Mouse (Mus musculus) lung, embryonic 15.5 days (tissue): ENCODE data around the gene Grk5. TPM values are rescaled to one million over a fixed set of nuclear protein-coding genes. Genes with fewer than 3 reads are reported as not detected.

Experiments used
- ATAC-seq: fragments of 200-750 bp; cut with Nextera tagmentation; 2 replicates; pipeline ENCODE4 v1.8.0; 2017; ENCODE audit warnings: moderate number of reproducible peaks, borderline replicate concordance; ENCODE audit not compliant: low FRiP score, low TSS enrichment; ENCODE audit errors: extremely low read depth
- H3K27ac ChIP-seq: fragments of 300-500 bp; sonication (generic); 2 replicates; pipeline ENCODE4 v1.5.1; 2015; ENCODE audit warnings: moderate library complexity, mild to moderate bottlenecking, inconsistent platforms
- H3K27me3 ChIP-seq: fragments of 300-500 bp; sonication (generic); 2 replicates; pipeline ENCODE4 v1.6.1; 2015; ENCODE audit warnings: inconsistent platforms
- H3K36me3 ChIP-seq: fragments of 300-500 bp; sonication (generic); 2 replicates; pipeline ENCODE4 v1.6.1; 2015; ENCODE audit warnings: inconsistent platforms
- H3K4me1 ChIP-seq: fragments of 300-500 bp; sonication (generic); 2 replicates; pipeline ENCODE4 v1.6.1; 2015; ENCODE audit warnings: inconsistent platforms
- H3K4me2 ChIP-seq: fragments of 300-500 bp; sonication (generic); 2 replicates; pipeline ENCODE4 v1.6.1; 2015; ENCODE audit warnings: inconsistent platforms, mild to moderate bottlenecking, moderate library complexity
- H3K4me3 ChIP-seq: fragments of 300-500 bp; sonication (generic); 2 replicates; pipeline ENCODE4 v1.5.1; 2015; ENCODE audit warnings: mild to moderate bottlenecking, inconsistent platforms
- H3K9ac ChIP-seq: fragments of 300-500 bp; sonication (generic); 2 replicates; pipeline ENCODE4 v1.6.1; 2015; ENCODE audit warnings: inconsistent platforms
- H3K9me3 ChIP-seq: fragments of 300-500 bp; sonication (generic); 2 replicates; pipeline ENCODE4 v1.6.1; 2016; ENCODE audit warnings: inconsistent platforms
- WGBS: fragments of 180-500 bp; shearing (Covaris S2); methylation state at CpG from one replicate; pipeline ENCODE4 v1.1.7; 2015; 5-methylcytosine and 5-hydroxymethylcytosine counted together
- polyA plus RNA-seq: library from polyadenylated mRNA; unstranded; fragments of >200 nt; fragmentation: Nextera tagmentation; extraction: Ambion mirVana; gene quantifications from 2 replicates; pipeline ENCODE4 v1.2.1, GENCODE M21; 2015

The Grk5 gene
- polyA plus RNA-seq, 1 experiment from 2014 or later = 4.2 TPM

DNA sequence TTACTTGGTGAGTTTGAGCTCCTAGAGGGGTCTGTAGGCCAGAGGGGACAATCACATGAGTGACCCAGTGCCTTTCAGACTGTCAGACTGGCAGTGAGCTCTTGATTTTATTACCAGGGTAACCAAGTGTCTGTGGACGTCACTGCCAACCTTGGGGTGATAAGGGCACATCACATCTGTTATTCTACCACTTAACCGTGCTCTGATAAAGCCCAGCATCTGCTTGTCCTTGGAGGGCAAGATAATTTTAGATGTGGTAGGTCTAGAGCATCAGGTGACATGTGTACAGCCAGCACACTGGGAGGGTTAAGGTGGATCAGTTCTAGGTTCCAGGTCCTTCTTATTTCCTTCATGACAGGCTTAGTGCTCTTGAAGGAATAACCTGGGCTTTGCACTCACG, 104.7 kb downstream of the Grk5 start:
- no peak overlapping the region for H3K27ac ChIP-seq
- 52% methylated on average over 3 of the region's 3 CpGs for WGBS

DNA sequence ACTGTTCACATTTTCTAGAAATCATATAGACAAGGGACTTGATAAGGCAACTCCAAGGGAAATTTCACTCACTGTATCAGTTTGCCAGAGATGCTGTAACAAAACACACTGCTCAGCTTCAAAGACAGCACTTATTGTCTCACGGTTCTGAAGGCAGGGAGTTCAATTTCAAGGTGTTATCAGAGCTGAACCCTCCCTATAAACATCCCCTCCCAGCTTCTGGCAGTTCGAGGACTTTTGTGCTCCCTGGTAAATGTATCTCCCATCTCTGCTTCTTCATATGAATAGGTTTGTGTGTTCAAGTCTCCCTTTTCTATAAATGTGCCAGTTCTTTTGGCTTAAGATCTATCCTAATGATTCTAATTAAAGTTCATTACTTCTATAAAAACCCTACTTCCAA, 105.3 kb downstream of the Grk5 start:
- H3K4me2 ChIP-seq = no peak overlapping the region
- H3K27me3 ChIP-seq = no peaks in the 10 kb centered on the region
- no peak overlapping the region for H3K9ac ChIP-seq
- no peaks in the 10 kb centered on the region for H3K36me3 ChIP-seq
- H3K4me1 ChIP-seq = peaks cover 9% of the 10 kb centered on the region; the same call in 1 of the 2 replicates
- WGBS = 59% methylated on average over 2 of the region's 2 CpGs
- ATAC-seq = no peak
- no peak overlapping the region for H3K4me3 ChIP-seq
- H3K9me3 ChIP-seq = no peaks in the 10 kb centered on the region
- no peak overlapping the region for H3K27ac ChIP-seq

More for the DNA sequence above, 104.7 kb downstream of the Grk5 start:
- Histone ChIP-seq H3K36me3 (no peaks in the 10 kb centered on the region), H3K4me1 (peaks cover 13% of the 10 kb centered on the region; the same call in 1 of the 2 replicates), H3K9ac (no peak overlapping the region), H3K4me3 (no peak overlapping the region), H3K27me3 (no peaks in the 10 kb centered on the region), H3K4me2 (no peak overlapping the region), H3K9me3 (no peaks in the 10 kb centered on the region)
- no peak for ATAC-seq

DNA sequence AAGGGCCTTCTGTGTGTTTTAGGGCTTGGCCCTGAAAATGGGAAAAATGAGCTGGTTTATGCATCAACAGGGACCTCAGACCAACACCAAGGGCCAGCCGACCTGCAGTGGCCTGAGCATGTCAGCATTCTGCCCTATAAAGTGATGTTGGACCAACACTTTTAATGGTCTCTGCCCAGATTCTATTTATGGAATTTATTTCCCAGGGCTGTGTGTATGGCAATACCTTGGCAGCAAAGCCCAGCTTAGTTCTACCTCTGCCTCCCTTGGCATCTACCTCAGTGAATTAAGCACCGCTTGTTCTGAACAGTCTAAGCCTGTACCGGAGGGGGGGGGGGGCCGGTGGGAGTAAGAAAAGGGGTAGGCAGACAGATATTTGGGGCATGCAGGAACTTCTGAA, 108.2 kb downstream of the Grk5 start:
- Histone ChIP-seq H3K4me3 (no peak overlapping the region), H3K9me3 (no peaks in the 10 kb centered on the region), H3K27ac (no peak overlapping the region), H3K4me1 (no peaks in the 10 kb centered on the region), H3K9ac (no peak overlapping the region), H3K36me3 (no peaks in the 10 kb centered on the region), H3K27me3 (no peaks in the 10 kb centered on the region), H3K4me2 (no peak overlapping the region)
- ATAC-seq = no peak
- 80% methylated on average over 4 of the region's 4 CpGs for WGBS

DNA sequence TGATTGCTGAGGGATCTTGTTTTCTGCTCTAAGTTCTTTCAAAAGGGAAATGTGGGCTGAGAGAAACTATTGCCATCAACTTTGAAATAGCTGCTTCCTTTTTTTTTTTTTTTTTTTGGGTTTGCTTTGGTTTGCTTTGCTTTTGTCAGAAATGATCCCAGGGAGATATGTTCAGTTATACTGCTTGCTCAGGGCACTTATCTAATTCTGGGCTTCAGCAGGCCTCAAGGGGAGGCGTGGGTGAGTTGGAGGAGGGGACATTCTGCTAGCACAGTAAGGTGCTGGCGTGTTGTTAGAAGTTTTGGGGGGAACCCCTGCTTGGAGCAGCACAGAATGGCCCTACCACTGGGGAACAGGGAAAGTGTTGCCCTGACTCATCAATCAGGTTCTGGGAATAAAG, 110.1 kb downstream of the Grk5 start:
- Histone ChIP-seq H3K4me2 (no peak overlapping the region), H3K4me3 (no peak overlapping the region), H3K9ac (no peak overlapping the region), H3K27me3 (no peaks in the 10 kb centered on the region), H3K4me1 (no peaks in the 10 kb centered on the region), H3K9me3 (no peaks in the 10 kb centered on the region), H3K27ac (no peak overlapping the region), H3K36me3 (no peaks in the 10 kb centered on the region)
- 38% methylated on average over 2 of the region's 2 CpGs for WGBS
- no peak for ATAC-seq

DNA sequence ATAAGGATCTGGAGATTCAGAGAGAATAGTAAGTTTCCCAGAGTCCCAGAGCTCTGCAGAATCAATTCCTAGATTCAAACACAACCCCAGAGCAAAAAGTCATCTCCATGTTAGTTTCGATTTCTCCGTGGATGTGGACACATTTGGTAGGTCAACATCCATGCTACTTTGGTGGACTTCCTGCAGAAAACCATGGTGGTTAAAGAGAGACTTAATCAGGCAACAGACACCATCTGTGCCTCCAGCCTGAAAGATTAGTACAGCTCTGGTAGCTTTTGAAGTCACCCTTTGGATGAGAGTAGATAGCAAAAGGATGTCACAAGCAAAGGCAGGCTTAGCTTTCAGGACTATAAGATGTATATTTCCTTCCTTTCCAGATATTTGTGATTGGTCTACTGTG, 111.4 kb downstream of the Grk5 start:
- no peak overlapping the region for H3K27ac ChIP-seq
- H3K36me3 ChIP-seq = no peaks in the 10 kb centered on the region
- no peak overlapping the region for H3K9ac ChIP-seq
- 95% methylated on average over 2 of the region's 2 CpGs for WGBS
- no peaks in the 10 kb centered on the region for H3K4me1 ChIP-seq
- H3K27me3 ChIP-seq = no peaks in the 10 kb centered on the region
- ATAC-seq = no peak
- no peak overlapping the region for H3K4me2 ChIP-seq
- no peaks in the 10 kb centered on the region for H3K9me3 ChIP-seq
- no peak overlapping the region for H3K4me3 ChIP-seq

DNA sequence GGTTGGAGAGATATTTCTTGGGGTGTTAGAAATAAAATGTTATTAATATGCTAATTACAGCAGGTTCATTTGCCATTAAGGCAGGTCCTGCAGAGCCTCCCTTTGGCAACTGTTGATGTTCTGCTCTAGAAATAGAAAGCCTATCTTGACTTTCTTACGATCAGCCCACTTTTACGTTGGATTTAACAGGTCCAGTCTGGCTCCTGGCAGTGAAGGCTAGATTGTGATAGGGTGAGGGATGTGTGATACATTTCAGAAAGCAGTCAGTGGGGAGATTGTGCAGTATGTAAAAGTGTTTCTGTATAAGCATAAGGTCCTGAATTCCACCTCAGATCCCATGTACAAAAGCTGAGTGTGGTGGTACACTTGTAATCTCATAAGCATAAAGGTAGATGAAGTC, 119.7 kb downstream of the Grk5 start:
- H3K9me3 ChIP-seq = no peaks in the 10 kb centered on the region
- ATAC-seq = no peak
- no peak overlapping the region for H3K4me2 ChIP-seq
- no peaks in the 10 kb centered on the region for H3K4me1 ChIP-seq
- 88% methylated on average over 2 of the region's 2 CpGs for WGBS
- H3K36me3 ChIP-seq = no peaks in the 10 kb centered on the region
- no peak overlapping the region for H3K9ac ChIP-seq
- H3K27me3 ChIP-seq = no peaks in the 10 kb centered on the region
- no peak overlapping the region for H3K27ac ChIP-seq
- H3K4me3 ChIP-seq = no peak overlapping the region

DNA sequence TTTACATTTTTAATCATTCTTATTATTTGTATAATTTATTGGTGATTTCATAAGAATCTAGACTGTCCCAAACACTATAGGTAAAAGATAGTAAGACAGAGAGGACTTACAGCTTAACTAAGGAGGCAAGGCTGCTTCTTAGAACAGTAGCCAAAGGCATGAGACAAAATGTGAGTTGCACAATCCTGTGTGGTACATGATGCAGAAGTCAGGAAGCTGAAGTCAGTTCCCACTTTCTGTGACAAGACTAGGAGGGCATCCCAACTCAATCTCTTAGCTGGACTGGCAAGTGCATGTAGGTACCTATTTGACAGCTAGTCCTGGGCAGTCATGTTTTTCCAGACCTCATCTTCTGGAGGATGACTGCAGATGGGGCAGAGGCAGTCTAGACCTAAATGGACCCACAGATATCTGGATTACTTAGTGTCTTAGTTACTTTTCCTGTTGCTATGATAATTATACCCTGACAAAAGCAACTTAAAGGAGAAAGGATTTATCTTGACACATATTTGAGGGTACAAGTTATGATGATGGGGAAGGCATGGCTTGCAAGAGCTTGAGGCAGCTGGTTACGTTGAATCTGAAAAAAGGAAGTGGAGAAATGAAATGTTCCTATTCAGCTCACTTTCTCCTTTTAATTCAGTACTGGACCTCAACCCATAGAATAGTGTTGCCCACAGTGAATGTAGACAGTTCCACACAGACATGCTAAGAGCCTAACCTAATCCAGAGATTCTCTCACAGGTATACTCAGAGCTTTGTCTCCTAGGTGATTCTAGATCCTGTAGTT, 128.1 kb downstream of the Grk5 start:
- Histone ChIP-seq H3K4me3 (no peak overlapping the region), H3K4me1 (peaks cover 9% of the 10 kb centered on the region), H3K27me3 (no peaks in the 10 kb centered on the region), H3K9ac (no peak overlapping the region), H3K9me3 (no peaks in the 10 kb centered on the region), H3K27ac (no peak overlapping the region), H3K36me3 (no peaks in the 10 kb centered on the region), H3K4me2 (no peak overlapping the region)
- no peak for ATAC-seq
- 92% methylated on average over 1 of the region's 1 CpGs for WGBS

DNA sequence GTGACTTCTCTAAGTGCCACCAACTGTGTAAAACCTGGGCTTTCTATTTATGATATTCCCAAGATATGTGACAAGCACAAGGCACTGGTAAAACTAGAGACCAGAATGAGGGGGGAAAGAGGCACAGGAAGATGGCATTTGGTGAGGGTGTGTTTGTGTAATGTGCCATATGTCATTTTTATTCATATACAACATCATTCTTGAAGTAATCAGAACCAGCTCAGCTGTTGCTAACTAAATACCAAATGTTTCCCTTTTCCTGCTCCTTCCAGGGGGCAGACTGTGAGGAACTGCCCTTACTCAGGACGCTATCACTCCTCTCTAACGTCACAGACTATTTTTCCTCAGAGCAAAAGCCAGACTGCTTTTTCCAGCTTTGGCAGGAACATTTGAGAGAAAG, 132.0 kb downstream of the Grk5 start:
- Histone ChIP-seq H3K27ac (0 out of 2 replicates have a peak overlapping the region, but pooled peaks have one; percentile 3), H3K9ac (no peak overlapping the region), H3K27me3 (no peaks in the 10 kb centered on the region), H3K4me1 (peaks cover 9% of the 10 kb centered on the region), H3K4me3 (no peak overlapping the region), H3K4me2 (no peak overlapping the region), H3K36me3 (no peaks in the 10 kb centered on the region), H3K9me3 (no peaks in the 10 kb centered on the region)
- ATAC-seq = no peak
- WGBS = 25% methylated on average over 2 of the region's 2 CpGs

DNA sequence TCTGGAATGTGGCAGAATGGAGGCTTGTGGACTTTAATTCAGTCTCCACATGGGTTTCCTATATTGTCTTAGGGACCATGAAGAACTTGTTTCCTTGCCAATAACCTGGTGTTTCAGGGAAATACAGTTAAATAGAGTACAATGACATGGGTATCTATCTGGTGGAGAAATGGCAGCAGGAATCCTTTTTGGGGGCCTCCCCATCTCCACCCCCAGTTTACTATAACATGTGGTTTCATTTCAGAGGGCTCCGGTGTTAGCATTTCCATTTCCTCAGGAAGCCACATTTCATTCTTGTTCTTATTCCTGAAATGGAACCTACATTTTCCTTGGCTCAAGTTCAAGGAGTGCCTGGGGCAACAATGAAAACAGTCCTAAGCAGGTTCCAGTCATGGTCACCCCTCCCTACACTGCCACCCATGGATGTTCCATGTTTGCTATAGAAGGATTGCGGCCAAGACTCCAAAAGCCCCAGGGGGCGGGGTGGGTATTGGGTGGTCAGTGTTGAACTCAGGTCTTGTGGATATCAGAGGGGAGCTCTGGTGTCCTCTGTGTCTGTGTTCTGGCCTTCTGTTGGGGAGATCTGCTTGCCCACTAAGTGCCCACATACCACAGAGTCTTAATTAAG, 132.5 kb downstream of the Grk5 start:
- Histone ChIP-seq H3K4me3 (no peak overlapping the region), H3K36me3 (no peaks in the 10 kb centered on the region), H3K9me3 (no peaks in the 10 kb centered on the region), H3K9ac (no peak overlapping the region), H3K4me1 (peaks cover 9% of the 10 kb centered on the region), H3K4me2 (no peak overlapping the region), H3K27me3 (no peaks in the 10 kb centered on the region), H3K27ac (peak overlapping the region; percentile 29; the same call in 1 of the 2 replicates)
- ATAC-seq = no peak
- 71% methylated on average over 3 of the region's 3 CpGs for WGBS

DNA sequence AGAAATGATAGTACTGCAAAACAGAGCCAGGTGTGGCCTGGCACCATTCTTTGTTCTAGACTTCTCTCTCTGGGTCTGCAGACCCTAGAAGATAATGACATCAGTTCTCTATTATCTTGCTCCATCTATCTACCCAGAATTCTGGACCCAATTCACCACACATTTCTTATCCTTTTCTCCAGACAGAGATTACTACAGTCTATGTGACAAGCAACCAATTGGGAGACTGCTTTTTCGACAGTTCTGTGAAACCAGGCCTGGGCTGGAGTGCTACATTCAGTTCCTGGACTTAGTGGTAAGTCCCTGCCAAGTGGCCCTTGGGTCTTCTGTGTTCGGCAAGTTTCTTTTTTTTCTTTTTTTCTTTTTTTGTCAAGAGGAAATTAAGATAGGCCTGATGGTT, 142.0 kb downstream of the Grk5 start:
- no peak overlapping the region for H3K4me3 ChIP-seq
- no peak overlapping the region for H3K4me2 ChIP-seq
- H3K9ac ChIP-seq = no peak overlapping the region
- WGBS = 72% methylated on average over 2 of the region's 2 CpGs
- H3K4me1 ChIP-seq = peaks cover 12% of the 10 kb centered on the region; the same call in 1 of the 2 replicates
- H3K27me3 ChIP-seq = no peaks in the 10 kb centered on the region
- no peak for ATAC-seq
- H3K27ac ChIP-seq = no peak overlapping the region
- H3K36me3 ChIP-seq = no peaks in the 10 kb centered on the region
- H3K9me3 ChIP-seq = no peaks in the 10 kb centered on the region

DNA sequence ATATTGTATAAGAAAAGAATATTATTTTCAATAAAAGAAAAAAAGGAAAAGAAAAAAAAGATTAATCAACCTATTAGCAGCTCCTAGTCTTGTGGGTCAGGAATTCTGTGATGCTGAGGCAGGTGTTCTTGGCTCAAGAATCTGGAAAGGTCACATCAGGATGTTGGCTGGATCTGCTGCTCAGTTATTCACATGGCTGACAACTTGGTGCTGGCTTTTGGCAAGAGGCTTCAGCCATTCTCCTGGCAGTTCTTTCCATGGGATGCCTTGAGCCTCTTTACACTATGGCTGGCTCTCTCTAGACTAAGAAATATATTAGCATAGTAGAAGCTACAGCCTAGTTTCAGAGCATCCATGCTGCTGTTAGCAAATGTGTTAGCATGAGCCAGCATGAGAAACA, 149.6 kb downstream of the Grk5 start:
- H3K4me1 ChIP-seq = no peaks in the 10 kb centered on the region
- H3K9ac ChIP-seq = no peak overlapping the region
- no peak overlapping the region for H3K27ac ChIP-seq
- H3K4me2 ChIP-seq = no peak overlapping the region
- H3K9me3 ChIP-seq = no peaks in the 10 kb centered on the region
- no peak overlapping the region for H3K4me3 ChIP-seq
- no peak for ATAC-seq
- peaks cover 4% of the 10 kb centered on the region; the same call in 1 of the 2 replicates for H3K36me3 ChIP-seq
- H3K27me3 ChIP-seq = no peaks in the 10 kb centered on the region

DNA sequence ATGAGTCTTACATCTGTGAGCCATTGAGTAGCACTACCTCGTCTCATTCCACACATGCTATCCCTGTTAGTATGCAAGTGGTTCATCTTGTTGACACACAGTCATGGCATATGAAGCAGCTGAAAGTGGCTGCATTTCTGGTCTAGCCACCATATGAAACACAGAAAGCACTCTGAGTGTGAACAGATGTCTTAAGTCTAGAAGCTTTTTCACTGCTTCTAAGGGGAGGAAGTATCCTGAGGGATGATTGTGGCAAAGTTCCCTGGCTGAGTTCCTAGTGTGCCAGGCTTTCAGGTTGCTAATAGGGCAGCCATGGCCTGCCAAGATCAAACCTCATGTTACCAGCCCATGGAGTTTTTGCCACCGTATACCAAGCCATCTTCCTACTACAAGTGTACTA, 159.1 kb downstream of the Grk5 start:
- Histone ChIP-seq H3K9ac (no peak overlapping the region), H3K27me3 (no peaks in the 10 kb centered on the region), H3K4me1 (no peaks in the 10 kb centered on the region), H3K4me3 (no peak overlapping the region), H3K27ac (no peak overlapping the region), H3K36me3 (no peaks in the 10 kb centered on the region), H3K9me3 (no peaks in the 10 kb centered on the region), H3K4me2 (no peak overlapping the region)
- ATAC-seq = no peak
- WGBS = 73% methylated on average over 2 of the region's 2 CpGs
